Comparison of ENCODE assay signal across 9 mouse cellular contexts in the genomic region with DNA sequence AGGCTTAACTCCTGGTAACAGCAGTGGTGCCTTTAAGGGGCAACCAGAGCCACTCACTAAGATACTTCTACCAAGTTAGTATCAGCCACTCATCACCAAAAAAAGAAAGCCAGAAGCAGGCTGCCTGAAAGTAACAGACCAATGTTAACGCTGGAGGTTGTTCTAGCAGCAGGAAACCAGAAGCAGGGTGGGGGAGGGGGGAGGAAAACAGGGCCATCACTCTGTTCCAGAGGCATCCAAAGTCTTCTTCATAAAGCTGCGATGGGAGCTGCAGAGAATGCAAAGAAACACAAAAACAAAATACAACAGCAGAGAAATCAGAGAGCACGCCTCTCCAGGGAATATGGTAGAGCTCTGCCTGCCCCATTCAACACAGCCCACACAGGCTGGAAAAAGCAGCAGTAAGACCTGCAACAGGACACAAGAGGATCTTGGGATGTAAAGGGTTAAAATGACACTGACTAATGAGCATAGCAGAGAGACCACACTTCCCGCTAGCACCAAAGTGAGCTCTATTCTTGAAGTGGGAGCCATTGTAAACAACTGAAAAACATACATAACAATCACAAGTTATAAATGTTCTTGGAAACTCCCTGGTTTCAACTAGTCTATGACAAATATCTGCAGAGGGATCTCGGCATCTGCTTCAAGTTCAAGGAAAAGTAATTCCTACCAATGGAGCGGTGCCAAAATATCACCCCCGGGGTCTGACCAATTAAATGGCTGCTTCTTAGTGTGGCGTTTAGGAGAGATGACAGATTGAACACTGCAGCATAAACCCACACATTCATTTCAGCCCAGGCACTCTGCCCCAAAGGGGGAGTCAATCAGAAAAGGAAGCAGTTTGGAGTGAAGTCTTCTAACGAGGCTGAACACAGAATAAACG. TPM values are rescaled to one million over a fixed set of nuclear protein-coding genes. Genes with fewer than 3 reads are reported as not detected.
DNase-seq lines count a peak whose midpoint lies in the region; ATAC-seq lines count a peak whose summit lies in the region.
"Had no signal": no experiment of that assay in that cellular context is flagged by ENCODE, and none has a peak within 500 bp of the region (broad histone marks: within the 10 kb centered on the region; RNA-seq: fewer than 3 reads in every experiment).

No protein-coding gene starts in this region.

- H3K27ac ChIP-seq in heart, embryonic 11.5 days (ENCODE audit: low read depth, low read length), result no peak overlapping the region
- no peak overlapping the region for H3K27ac ChIP-seq in lung, embryonic 16.5 days (ENCODE audit: low read length)
- no peak overlapping the region for H3K27ac ChIP-seq in forebrain, embryonic 16.5 days (ENCODE audit: low read length)
- no peak overlapping the region; the same call in 1 of the 2 replicates for H3K27ac ChIP-seq in neural tube, embryonic 13.5 days (replicated peaks)

- WGBS in heart, embryonic 11.5 days (ENCODE audit: insufficient replicate concordance), result 24% methylated on average over 10 of the region's 10 CpGs
- WGBS in lung, embryonic 16.5 days, result 18% methylated on average over 10 of the region's 10 CpGs
- 8% methylated on average over 10 of the region's 10 CpGs for WGBS in forebrain, embryonic 16.5 days
- 12% methylated on average over 10 of the region's 10 CpGs for WGBS in neural tube, embryonic 13.5 days

- no peaks in the 10 kb centered on the region for H3K9me3 ChIP-seq in heart, embryonic 11.5 days (replicated peaks; ENCODE audit: control insufficient read depth, low read length)
- no peaks in the 10 kb centered on the region for H3K9me3 ChIP-seq in lung, embryonic 16.5 days (ENCODE audit: control insufficient read depth, low read length)
- H3K9me3 ChIP-seq in forebrain, embryonic 16.5 days (ENCODE audit: control insufficient read depth, low read length), result no peaks in the 10 kb centered on the region
- H3K9me3 ChIP-seq in neural tube, embryonic 13.5 days, result no peaks in the 10 kb centered on the region

- peaks cover 10% of the 10 kb centered on the region; the same call in 1 of the 2 replicates for H3K4me1 ChIP-seq in heart, embryonic 11.5 days (ENCODE audit: control insufficient read depth, insufficient read depth, low read length)
- peaks cover 11% of the 10 kb centered on the region for H3K4me1 ChIP-seq in lung, embryonic 16.5 days (replicated peaks; ENCODE audit: control insufficient read depth, insufficient read depth, low read length)
- H3K4me1 ChIP-seq in forebrain, embryonic 16.5 days (replicated peaks; ENCODE audit: control insufficient read depth, insufficient read depth, low read length), result peaks cover 12% of the 10 kb centered on the region
- peaks cover 31% of the 10 kb centered on the region for H3K4me1 ChIP-seq in neural tube, embryonic 13.5 days (replicated peaks)

- no peak for DNase-seq in heart, adult 8-10 months (ENCODE audit: low spot score)
- DNase-seq in lung, postnatal 36 days, result no peak
- DNase-seq in B cell, adult 2 months, result no peak
- no peak for DNase-seq in right cerebral cortex, adult 18-20 months

- no peaks in the 10 kb centered on the region for H3K36me3 ChIP-seq in heart, embryonic 11.5 days (ENCODE audit: control insufficient read depth, insufficient read depth, low read length)
- no peaks in the 10 kb centered on the region for H3K36me3 ChIP-seq in lung, embryonic 16.5 days (ENCODE audit: control insufficient read depth, insufficient read depth, low read length)
- H3K36me3 ChIP-seq in forebrain, embryonic 16.5 days (ENCODE audit: control insufficient read depth, insufficient read depth), result no peaks in the 10 kb centered on the region
- no peaks in the 10 kb centered on the region for H3K36me3 ChIP-seq in neural tube, embryonic 13.5 days

- no peak overlapping the region for H3K4me3 ChIP-seq in heart, embryonic 11.5 days (ENCODE audit: low read depth, low read length)
- H3K4me3 ChIP-seq in lung, embryonic 16.5 days (ENCODE audit: low read length), result no peak overlapping the region
- no peak overlapping the region for H3K4me3 ChIP-seq in forebrain, embryonic 16.5 days (replicated peaks; ENCODE audit: low read length)
- no peak overlapping the region for H3K4me3 ChIP-seq in neural tube, embryonic 13.5 days

- peak overlapping the region; percentile 44 for H3K4me2 ChIP-seq in heart, embryonic 11.5 days
- peak overlapping the region; percentile 25 for H3K4me2 ChIP-seq in lung, embryonic 16.5 days (ENCODE audit: low read depth, low read length)
- H3K4me2 ChIP-seq in forebrain, embryonic 16.5 days (ENCODE audit: low read length), result peak overlapping the region; percentile 28
- H3K4me2 ChIP-seq in neural tube, embryonic 13.5 days, result peak overlapping the region; percentile 27

- H3K27me3 ChIP-seq in heart, embryonic 11.5 days (ENCODE audit: control insufficient read depth, insufficient read depth, low read length), result no peaks in the 10 kb centered on the region
- no peaks in the 10 kb centered on the region for H3K27me3 ChIP-seq in lung, embryonic 16.5 days (ENCODE audit: control insufficient read depth, insufficient read depth, low read depth, low read length)
- H3K27me3 ChIP-seq in forebrain, embryonic 16.5 days (replicated peaks; ENCODE audit: control insufficient read depth, insufficient read depth, low read length), result no peaks in the 10 kb centered on the region
- H3K27me3 ChIP-seq in neural tube, embryonic 13.5 days, result no peaks in the 10 kb centered on the region

- no peak for ATAC-seq in heart, embryonic 11.5 days (replicated peaks; ENCODE audit: insufficient number of reproducible peaks, low FRiP score, low TSS enrichment)
- peak; percentile 43; the same call in 1 of the 2 replicates for ATAC-seq in lung, embryonic 16.5 days (ENCODE audit: low read depth)
- 0 out of 2 replicates have a peak, but pooled peaks have one; percentile 45 for ATAC-seq in forebrain, embryonic 16.5 days
- peak; percentile 77 for ATAC-seq in neural tube, embryonic 13.5 days (ENCODE audit: low read depth)
- ATAC-seq: CD4-positive, CD25-positive, alpha-beta regulatory T cell, adult 4 months had no signal

- H3K9ac ChIP-seq in heart, embryonic 11.5 days (ENCODE audit: low read depth, low read length), result no peak overlapping the region
- H3K9ac ChIP-seq in lung, embryonic 16.5 days (ENCODE audit: low read length), result no peak overlapping the region
- H3K9ac ChIP-seq in forebrain, embryonic 16.5 days (replicated peaks; ENCODE audit: low read depth, low read length), result no peak overlapping the region
- peak overlapping the region; percentile 14; the same call in 1 of the 2 replicates for H3K9ac ChIP-seq in neural tube, embryonic 13.5 days

RNA-seq across cellular contexts. Expression of a gene that starts 39.8 kb away (rescaled TPM):
- 6.4 and 7.4 TPM in 2 replicates for polyA plus RNA-seq in heart, embryonic 11.5 days (2014; fragmentation: Nextera tagmentation; extraction: Ambion mirVana)
- 1 to 10 TPM; 3.8 to 4.7 (median 4.7) TPM for total RNA-seq in heart, adult 8-10 months (2022)
- 12.7 and 13.4 TPM in 2 replicates for polyA plus RNA-seq in lung, embryonic 16.5 days (2015; fragmentation: Nextera tagmentation; extraction: Ambion mirVana)
- 8.8 and 9.3 TPM in 2 replicates for polyA plus RNA-seq in forebrain, embryonic 16.5 days (2015; fragmentation: Nextera tagmentation; extraction: Ambion mirVana)
- polyA plus RNA-seq in neural tube, embryonic 13.5 days (2015; fragmentation: Nextera tagmentation; extraction: Ambion mirVana), result 4.8 and 6.3 TPM in 2 replicates

RNA-seq across cellular contexts. Expression of a gene that starts 50.3 kb away (rescaled TPM):
- 24.2 and 31.1 TPM in 2 replicates for polyA plus RNA-seq in heart, embryonic 11.5 days (2014; fragmentation: Nextera tagmentation; extraction: Ambion mirVana)
- 10 to 100 TPM; 13.7 to 16.8 (median 16.6) TPM for total RNA-seq in heart, adult 8-10 months (2022)
- polyA plus RNA-seq in lung, embryonic 16.5 days (2015; fragmentation: Nextera tagmentation; extraction: Ambion mirVana), result 23.8 and 29.5 TPM in 2 replicates
- 33.4 and 34.0 TPM in 2 replicates for polyA plus RNA-seq in forebrain, embryonic 16.5 days (2015; fragmentation: Nextera tagmentation; extraction: Ambion mirVana)
- polyA plus RNA-seq in neural tube, embryonic 13.5 days (2015; fragmentation: Nextera tagmentation; extraction: Ambion mirVana), result 24.8 and 25.9 TPM in 2 replicates

RNA-seq across cellular contexts. Expression of a gene that starts 59.2 kb away (rescaled TPM):
- polyA plus RNA-seq in heart, embryonic 11.5 days (2014; fragmentation: Nextera tagmentation; extraction: Ambion mirVana), result 15.3 and 16.4 TPM in 2 replicates
- total RNA-seq in heart, adult 8-10 months (2022), result 10 to 100 TPM in 2 of 4 experiments, 1 to 10 TPM in 2; 7.8 to 10.9 (median 9.9) TPM
- 13.2 and 14.0 TPM in 2 replicates for polyA plus RNA-seq in lung, embryonic 16.5 days (2015; fragmentation: Nextera tagmentation; extraction: Ambion mirVana)
- 13.5 and 15.2 TPM in 2 replicates for polyA plus RNA-seq in forebrain, embryonic 16.5 days (2015; fragmentation: Nextera tagmentation; extraction: Ambion mirVana)
- 11.8 and 12.4 TPM in 2 replicates for polyA plus RNA-seq in neural tube, embryonic 13.5 days (2015; fragmentation: Nextera tagmentation; extraction: Ambion mirVana)
